Mouse (Mus musculus) macrophage (primary cell): ENCODE measurements around the gene Defb5. TPM values are rescaled to one million over a fixed set of nuclear protein-coding genes. Genes with fewer than 3 reads are reported as not detected.
"Not testable (repeated sequence)": the region's sequence is repeated elsewhere in the genome, so short reads cannot be mapped to it uniquely, and the experiment has no call there.

Experiments used
- H3K27ac ChIP-seq: fragments of 350-480 bp; formaldehyde crosslinking; 2 replicates; pipeline ENCODE4 v1.9.0; 2021
- H3K36me3 ChIP-seq: fragments of 350-480 bp; formaldehyde crosslinking; 2 replicates; pipeline ENCODE4 v1.9.0; 2021; ENCODE audit errors: inconsistent target
- H3K4me3 ChIP-seq: fragments of 350-480 bp; formaldehyde crosslinking; 2 replicates; pipeline ENCODE4 v1.9.0; 2021; ENCODE audit errors: inconsistent target
- H3K79me2 ChIP-seq: fragments of 350-480 bp; formaldehyde crosslinking; 2 replicates; pipeline ENCODE4 v1.9.0; 2021; ENCODE audit errors: inconsistent target
- WGBS: methylation state at CpG from one replicate; pipeline ENCODE4 v1.1.7; 2026; ENCODE audit warnings: inconsistent platforms; ENCODE audit not compliant: missing documents; 5-methylcytosine and 5-hydroxymethylcytosine counted together
- polyA plus RNA-seq: library from polyadenylated mRNA; stranded (reverse); fragments of 250-400 nt; gene quantifications from 3 replicates; pipeline ENCODE4 v1.2.4, GENCODE M21; 2018; ENCODE audit warnings: inconsistent platforms
- total RNA-seq, 78 experiments: library from RNA; depleted of rRNA; stranded (reverse); fragments of 250-400 nt; gene quantifications; 1 replicate in 9 of 78; 2 replicates in 24 of 78; 3 replicates in 43 of 78; 4 replicates in 2 of 78; pipeline ENCODE4 v1.2.4; 2018; ENCODE audit warnings: inconsistent platforms in 56 of 78

Defb5 gene
- not detected for total RNA-seq (2018; cell fraction: chromatin; rRNA removed)
- total RNA-seq (2018; cell fraction: cytosol; rRNA removed) = not detected
- total RNA-seq (2018; cell fraction: nucleus; rRNA removed) = not detected
- polyA plus RNA-seq = not detected in 3 replicates

DNA sequence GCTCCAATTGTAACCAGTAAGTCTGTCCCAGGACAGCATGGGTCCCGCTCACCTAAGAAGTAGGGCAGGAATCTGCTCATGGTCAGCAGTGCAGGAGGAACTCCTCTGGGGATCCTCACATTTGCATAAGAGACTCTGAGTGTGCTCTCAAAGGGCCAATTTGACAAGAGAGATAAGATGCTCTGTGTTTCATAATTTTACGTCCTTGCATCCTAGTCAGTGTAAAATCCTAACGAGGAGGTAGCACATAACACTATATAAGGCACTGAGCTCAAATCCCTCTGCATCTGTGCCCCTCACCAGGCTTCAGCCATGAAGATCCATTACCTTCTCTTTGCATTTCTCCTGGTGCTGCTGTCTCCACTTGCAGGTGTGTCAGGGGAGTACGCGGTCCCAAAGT is at the start of gene Defb5:
Gene Defb5 (plus strand): TSS at position 301 of the 400 bp plus-strand sequence.
- Histone ChIP-seq H3K4me3 (no peak within 1 kb of the TSS), H3K27ac (no peak within 1 kb of the TSS), H3K36me3 (no peaks in the 10 kb centered on the region), H3K79me2 (no peaks in the 10 kb centered on the region)
- WGBS = 85% methylated on average over 5 of the region's 5 CpGs

DNA sequence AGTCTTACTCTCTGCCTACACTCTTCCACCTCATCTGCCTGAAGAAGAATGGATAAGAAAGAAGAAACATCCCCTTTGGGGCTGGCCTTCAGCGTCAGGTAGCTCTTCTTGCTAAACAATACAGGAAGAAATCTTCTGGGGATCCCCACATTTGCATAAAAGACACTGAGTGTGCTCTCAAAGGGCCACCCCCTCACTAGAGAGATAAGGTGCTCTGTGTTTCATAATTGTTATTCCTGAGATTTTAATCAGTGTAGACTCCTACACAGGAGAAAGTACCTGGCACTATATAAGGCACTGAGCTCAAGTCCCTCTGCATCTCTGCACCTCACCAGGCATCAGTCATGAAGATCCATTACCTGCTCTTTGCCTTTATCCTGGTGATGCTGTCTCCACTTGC is 22.2 kb upstream of the Defb5 start, which contains the start of gene Defb6:
Gene Defb6 (plus strand): TSS at position 318 of the 400 bp plus-strand sequence.
- Histone ChIP-seq H3K79me2 (no peaks in the 10 kb centered on the region), H3K4me3 (no peak within 1 kb of the TSS), H3K36me3 (no peaks in the 10 kb centered on the region), H3K27ac (no peak within 1 kb of the TSS)
- 56% methylated on average over 1 of the region's 1 CpGs for WGBS

- Histone ChIP-seq H3K79me2 (no peaks in the 10 kb centered on the region), H3K36me3 (no peaks in the 10 kb centered on the region), H3K4me3 (no peak overlapping the region), H3K27ac (no peak overlapping the region)
- WGBS = 80% methylated on average over 1 of the region's 1 CpGs
These were observed 9.3 kb upstream of the Defb5 start for GRCm38 (mm10) chr8:19238101-19238500.

DNA sequence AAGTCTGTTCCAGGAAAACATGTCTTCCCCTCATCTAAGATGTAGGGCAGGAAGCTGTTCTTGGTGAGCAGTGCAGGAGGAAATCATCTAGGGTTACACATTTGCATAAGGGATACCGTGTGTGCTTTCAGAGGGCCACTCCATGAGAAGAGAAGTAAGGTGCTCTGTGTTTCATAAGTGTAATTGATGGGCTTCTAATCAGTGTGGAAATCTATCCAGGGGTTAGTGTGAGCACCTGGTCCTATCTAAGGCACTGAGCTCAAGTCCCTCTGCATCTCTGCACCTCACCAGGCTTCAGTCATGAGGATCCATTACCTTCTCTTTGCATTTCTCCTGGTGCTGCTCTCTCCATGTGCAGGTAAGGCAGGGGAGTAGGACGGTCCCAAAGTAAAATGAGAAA is 7.8 kb upstream of the Defb5 start, which contains the start of gene Defb46:
Gene Defb46 (plus strand): TSS at position 301 of the 400 bp plus-strand sequence.
- WGBS = 87% methylated on average over 2 of the region's 2 CpGs
- no peaks in the 10 kb centered on the region for H3K36me3 ChIP-seq
- no peaks in the 10 kb centered on the region for H3K79me2 ChIP-seq
- no peak within 1 kb of the TSS for H3K4me3 ChIP-seq
- no peak within 1 kb of the TSS for H3K27ac ChIP-seq

DNA sequence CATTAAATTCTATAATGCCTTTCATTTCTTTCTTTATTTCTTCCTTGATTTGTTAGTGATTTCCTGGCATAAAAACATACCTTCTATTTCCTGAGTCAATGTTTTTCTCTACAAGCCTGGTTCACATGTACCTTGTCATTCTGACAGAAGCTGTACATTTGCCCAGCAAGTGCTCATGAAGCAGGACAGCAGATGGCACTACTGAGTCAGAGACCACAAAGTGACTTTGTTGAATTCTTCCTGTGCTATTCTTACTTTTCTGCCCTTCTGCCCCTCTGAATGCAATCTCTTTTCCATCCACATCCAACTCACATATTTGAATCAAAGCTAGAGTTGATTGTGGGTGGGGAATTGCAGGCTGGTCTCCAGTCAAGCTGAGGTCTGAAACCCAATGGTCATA is 10.8 kb downstream of the Defb5 start:
- no peaks in the 10 kb centered on the region for H3K36me3 ChIP-seq
- no peak overlapping the region for H3K4me3 ChIP-seq
- no peaks in the 10 kb centered on the region for H3K79me2 ChIP-seq
- H3K27ac ChIP-seq = no peak overlapping the region

- Histone ChIP-seq H3K36me3 (no peaks in the 10 kb centered on the region), H3K27ac (no peak overlapping the region), H3K79me2 (no peaks in the 10 kb centered on the region), H3K4me3 (no peak overlapping the region)
- WGBS = 44% methylated on average over 3 of the region's 3 CpGs
These were observed 12.3 kb downstream of the Defb5 start for GRCm38 (mm10) chr8:19259667-19260066.

- not testable (repeated sequence) for H3K4me3 ChIP-seq, H3K79me2 ChIP-seq, H3K27ac ChIP-seq, H3K36me3 ChIP-seq
- WGBS = no CpG with 5 or more reads among the region's 2 CpGs
These were observed 45.7 kb downstream of the Defb5 start, which contains the start of gene Defb3 for GRCm38 (mm10) chr8:19293060-19293459. Gene Defb3 (plus strand): TSS chr8:19293360.

GRCm38 (mm10) chr8:19298361-19298760 is 51.0 kb downstream of the Defb5 start:
- H3K79me2 ChIP-seq, H3K27ac ChIP-seq, H3K36me3 ChIP-seq, H3K4me3 ChIP-seq: not testable (repeated sequence)
- 75% methylated on average over 3 of the region's 3 CpGs for WGBS

Other genes starting within 250 kb of the Defb5 start
- not detected in 3 replicates for gene Defb38, start 221.0 kb upstream of the Defb5 start, polyA plus RNA-seq
- gene Defb39, start 182.8 kb upstream of the Defb5 start, polyA plus RNA-seq = not detected in 3 replicates
- not detected in 3 replicates for gene Defb12, start 132.7 kb upstream of the Defb5 start, polyA plus RNA-seq
- not detected in 3 replicates for gene Defb34, start 123.8 kb upstream of the Defb5 start, polyA plus RNA-seq
- not detected in 3 replicates for gene Gm45826, start 106.8 kb upstream of the Defb5 start, polyA plus RNA-seq
- gene Defb14, start 53.2 kb upstream of the Defb5 start, polyA plus RNA-seq = not detected in 3 replicates
- not detected in 3 replicates for gene Defb4, start 48.9 kb upstream of the Defb5 start, polyA plus RNA-seq
- gene Defb6, start 22.1 kb upstream of the Defb5 start, polyA plus RNA-seq = not detected in 3 replicates
- gene Defb46, start 7.7 kb upstream of the Defb5 start, polyA plus RNA-seq = not detected in 3 replicates
- not detected in 3 replicates for gene Defb3, start 45.8 kb downstream of the Defb5 start, polyA plus RNA-seq
- gene Defb8, start 200.0 kb downstream of the Defb5 start, polyA plus RNA-seq = not detected in 3 replicates
- gene Defb7, start 247.5 kb downstream of the Defb5 start, polyA plus RNA-seq = not detected in 3 replicates